Mouse (Mus musculus): ENCODE results near the gene Krt9.

DNA sequence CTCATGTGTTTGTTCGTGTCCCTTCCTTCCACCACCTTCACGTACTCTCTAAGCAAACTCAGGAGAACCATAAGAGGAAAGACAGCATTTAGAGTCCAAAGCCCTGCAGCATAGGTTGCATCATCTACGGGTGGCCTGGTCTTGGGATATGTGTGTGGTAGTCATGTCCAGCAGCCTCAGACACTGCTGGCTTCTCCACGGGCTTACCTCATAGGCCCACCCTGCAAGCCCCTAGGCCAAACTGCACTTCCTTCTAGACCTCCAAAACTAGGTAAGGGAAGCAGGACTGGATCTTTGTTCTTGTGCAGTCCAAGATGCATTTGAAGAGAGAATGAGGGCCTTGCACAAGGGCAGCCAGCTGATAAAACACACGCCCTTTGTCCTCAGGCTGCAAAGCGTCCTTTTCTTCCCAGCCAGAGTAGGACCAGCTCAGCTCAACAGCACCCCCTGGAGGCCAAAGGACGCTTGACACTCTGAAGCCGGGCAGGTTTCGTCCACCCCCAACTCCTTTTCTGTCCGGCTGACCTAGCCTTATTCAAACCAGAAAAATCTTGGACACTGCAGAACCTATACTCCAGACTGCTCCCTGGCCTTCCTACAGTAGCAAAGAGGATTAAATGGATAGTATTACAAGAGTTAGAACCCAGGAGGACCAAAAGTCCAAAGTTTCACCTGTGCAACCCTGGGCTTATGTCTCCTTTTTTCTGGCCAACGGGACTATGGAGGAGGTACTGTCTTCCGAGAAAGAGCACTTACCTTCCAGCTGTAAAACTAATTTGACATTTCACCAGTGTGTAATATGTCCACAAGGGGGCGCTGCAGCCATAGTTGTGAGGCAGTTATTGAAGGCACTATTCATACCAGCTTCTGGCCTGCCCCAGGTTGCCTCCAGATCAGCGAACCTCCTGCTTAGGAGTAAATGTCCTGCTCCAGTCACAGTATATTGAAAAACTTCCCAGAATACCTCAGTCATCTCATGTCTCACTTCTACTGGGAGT lies 24.0 kb downstream of the Krt9 start:
- TF ChIP-seq CTCF (IDR thresholded peaks at IDR 0.05; ENCODE audit: low read depth, low read length) (peak; percentile 61), POLR2A (IDR thresholded peaks at IDR 0.05; ENCODE audit: borderline replicate concordance, low read depth, low read length) (no peak)
